Mouse (Mus musculus) MEL (cell line): ENCODE measurements around the gene Igdcc3. TPM values are rescaled to one million over a fixed set of nuclear protein-coding genes. Genes with fewer than 3 reads are reported as not detected.

Experiments
- DNase-seq: peaks from one replicate; pipeline ENCODE4 v3.0.0; 2011; ENCODE audit warnings: low read depth, low spot score
- H3K27ac ChIP-seq: 2 replicates; pipeline ENCODE4 v1.5.1; 2012; ENCODE audit warnings: low read depth, mild to moderate bottlenecking, control low read depth, low read length, moderate library complexity; ENCODE audit not compliant: control insufficient read depth
- H3K27me3 ChIP-seq, 2 experiments: fragments of 150-350 bp in 1 of 2; sonication (generic) in 1 of 2; 2 replicates each; pipeline ENCODE4 v1.6.1; 2012; ENCODE audit warnings: low read length in 2 of 2, mild to moderate bottlenecking in 2 of 2, improper control_type of control experiment in 1 of 2, moderate library complexity in 1 of 2; ENCODE audit not compliant: insufficient read depth in 2 of 2, control insufficient read depth in 1 of 2
- H3K36me3 ChIP-seq, 2 experiments: 2 replicates each; pipeline ENCODE4 v1.6.1; 2012 to 2014; ENCODE audit warnings: low read length in 2 of 2, improper control_type of control experiment in 1 of 2, inconsistent platforms in 1 of 2, mild to moderate bottlenecking in 1 of 2; ENCODE audit not compliant: insufficient read depth in 2 of 2, control insufficient read depth in 1 of 2
- H3K4me1 ChIP-seq, 2 experiments: fragments of 150-350 bp in 1 of 2; sonication (generic) in 1 of 2; 2 replicates each; pipeline ENCODE4 v1.6.1; 2012; ENCODE audit warnings: low read length in 2 of 2, improper control_type of control experiment in 1 of 2, mild to moderate bottlenecking in 1 of 2; ENCODE audit not compliant: insufficient read depth in 2 of 2, control insufficient read depth in 1 of 2
- H3K4me3 ChIP-seq, 2 experiments: fragments of 150-350 bp in 1 of 2; sonication (generic) in 1 of 2; 2 replicates each; pipeline ENCODE4 v1.5.1; 2012; ENCODE audit warnings: low read depth in 2 of 2, low read length in 2 of 2, mild to moderate bottlenecking in 2 of 2, moderate library complexity in 2 of 2, control low read depth in 1 of 2, improper control_type of control experiment in 1 of 2; ENCODE audit not compliant: control insufficient read depth in 1 of 2, insufficient read depth in 1 of 2
- H3K79me2 ChIP-seq: 2 replicates; pipeline ENCODE4 v1.6.1; 2012; ENCODE audit warnings: mild to moderate bottlenecking, low read length, moderate library complexity; ENCODE audit not compliant: control insufficient read depth, poor library complexity, insufficient read depth
- H3K9ac ChIP-seq: 2 replicates; pipeline ENCODE4 v1.6.1; 2012; ENCODE audit warnings: low read depth, mild to moderate bottlenecking, control low read depth, low read length, moderate library complexity; ENCODE audit not compliant: control insufficient read depth, poor library complexity, severe bottlenecking
- H3K9me3 ChIP-seq: fragments of 150-350 bp; sonication (generic); replicated peaks from 2 replicates; pipeline ENCODE4 v1.6.1; 2012; ENCODE audit warnings: mild to moderate bottlenecking, low read length, improper control_type of control experiment, moderate library complexity; ENCODE audit not compliant: insufficient read depth
- BHLHE40 ChIP-seq: IDR thresholded peaks from 2 replicates; pipeline ENCODE4 v1.6.1; 2012; ENCODE audit warnings: low read depth, mild to moderate bottlenecking, inconsistent platforms, low read length, improper control_type of control experiment, borderline replicate concordance
- CHD2 ChIP-seq: IDR thresholded peaks from 2 replicates; pipeline ENCODE4 v1.6.1; 2011; ENCODE audit warnings: low read length, improper control_type of control experiment
- CTCF ChIP-seq, 3 experiments: IDR thresholded peaks in 2 of 3; conservative IDR thresholded peaks in 1 of 3; 2 replicates each; pipeline ENCODE4 v1.5.1; 2011 to 2012; ENCODE audit warnings: low read length in 3 of 3, low read depth in 2 of 3, mild to moderate bottlenecking in 2 of 3, improper control_type of control experiment in 1 of 3, inconsistent platforms in 1 of 3, mixed read lengths in 1 of 3, moderate library complexity in 1 of 3; ENCODE audit not compliant: control insufficient read depth in 1 of 3, insufficient read depth in 1 of 3, poor library complexity in 1 of 3, severe bottlenecking in 1 of 3
- ELF1 ChIP-seq: IDR thresholded peaks from 2 replicates; pipeline ENCODE4 v1.6.1; 2014; ENCODE audit warnings: low read depth, mild to moderate bottlenecking, inconsistent platforms, low read length, improper control_type of control experiment, moderate library complexity
- EP300 ChIP-seq, 2 experiments: IDR thresholded peaks; 2 replicates each; pipeline ENCODE4 v1.6.1; 2011; ENCODE audit warnings: improper control_type of control experiment in 2 of 2, low read length in 2 of 2, low read depth in 1 of 2, mild to moderate bottlenecking in 1 of 2
- GABPA ChIP-seq: IDR thresholded peaks from 2 replicates; pipeline ENCODE4 v1.6.1; 2012; ENCODE audit warnings: low read depth, mild to moderate bottlenecking, inconsistent platforms, low read length, improper control_type of control experiment, moderate library complexity
- HCFC1 ChIP-seq: IDR thresholded peaks from 2 replicates; pipeline ENCODE4 v1.6.1; 2012; ENCODE audit warnings: low read depth, mild to moderate bottlenecking, inconsistent platforms, low read length, improper control_type of control experiment, moderate library complexity
- MAFK ChIP-seq: IDR thresholded peaks from 2 replicates; pipeline ENCODE4 v1.6.1; 2011; ENCODE audit warnings: low read depth, mild to moderate bottlenecking, low read length, improper control_type of control experiment, borderline replicate concordance
- MEF2A ChIP-seq: IDR thresholded peaks from 2 replicates; pipeline ENCODE4 v1.6.1; 2014; ENCODE audit warnings: low read depth, mild to moderate bottlenecking, inconsistent platforms, low read length, improper control_type of control experiment; ENCODE audit not compliant: poor library complexity, insufficient replicate concordance, severe bottlenecking; ENCODE audit errors: extremely low read depth
- MYC ChIP-seq: IDR thresholded peaks from 2 replicates; pipeline ENCODE4 v1.6.1; 2011; ENCODE audit warnings: low read depth, mild to moderate bottlenecking, low read length, improper control_type of control experiment, moderate library complexity
- NRF1 ChIP-seq: IDR thresholded peaks from 2 replicates; pipeline ENCODE4 v1.6.1; 2014; ENCODE audit warnings: low read depth, mild to moderate bottlenecking, inconsistent platforms, low read length, improper control_type of control experiment, moderate library complexity; ENCODE audit not compliant: poor library complexity, insufficient read depth, severe bottlenecking
- POLR2A ChIP-seq, 2 experiments: IDR thresholded peaks; 2 replicates each; pipeline ENCODE4 v1.6.1; 2011 to 2012; ENCODE audit warnings: low read length in 2 of 2, mild to moderate bottlenecking in 2 of 2, control low read depth in 1 of 2, improper control_type of control experiment in 1 of 2, low read depth in 1 of 2, moderate library complexity in 1 of 2; ENCODE audit not compliant: control insufficient read depth in 1 of 2, insufficient read depth in 1 of 2, poor library complexity in 1 of 2
- POLR2AphosphoS2 ChIP-seq: IDR thresholded peaks from 2 replicates; pipeline ENCODE4 v1.6.1; 2011; ENCODE audit warnings: low read length, improper control_type of control experiment
- POLR2AphosphoS5 ChIP-seq: IDR thresholded peaks from 2 replicates; pipeline ENCODE4 v1.6.1; 2012; ENCODE audit warnings: low read depth, borderline replicate concordance, mild to moderate bottlenecking, inconsistent platforms, low read length, moderate library complexity, mixed read lengths
- RAD21 ChIP-seq: IDR thresholded peaks from 2 replicates; pipeline ENCODE4 v1.6.1; 2011; ENCODE audit warnings: mild to moderate bottlenecking, low read depth, low read length, improper control_type of control experiment
- RCOR1 ChIP-seq: IDR thresholded peaks from 2 replicates; pipeline ENCODE4 v1.6.1; 2012; ENCODE audit warnings: low read depth, mild to moderate bottlenecking, inconsistent platforms, low read length, improper control_type of control experiment
- TCF12 ChIP-seq: IDR thresholded peaks from 2 replicates; pipeline ENCODE4 v1.6.1; 2014; ENCODE audit warnings: low read depth, mild to moderate bottlenecking, inconsistent platforms, low read length, improper control_type of control experiment, moderate library complexity
- UBTF ChIP-seq: IDR thresholded peaks from 2 replicates; pipeline ENCODE4 v1.6.1; 2012; ENCODE audit warnings: low read depth, mild to moderate bottlenecking, inconsistent platforms, low read length, improper control_type of control experiment, moderate library complexity, borderline replicate concordance; ENCODE audit not compliant: insufficient read depth
- USF2 ChIP-seq, 2 experiments: IDR thresholded peaks; 2 replicates each; pipeline ENCODE4 v1.6.1; 2011 to 2012; ENCODE audit warnings: improper control_type of control experiment in 2 of 2, low read length in 2 of 2, borderline replicate concordance in 1 of 2, inconsistent platforms in 1 of 2, low read depth in 1 of 2, mild to moderate bottlenecking in 1 of 2; ENCODE audit not compliant: insufficient read depth in 1 of 2
- ZC3H11A ChIP-seq: IDR thresholded peaks from 2 replicates; pipeline ENCODE4 v1.6.1; 2012; ENCODE audit warnings: low read depth, mild to moderate bottlenecking, inconsistent platforms, low read length, improper control_type of control experiment
- ZNF384 ChIP-seq: IDR thresholded peaks from 2 replicates; pipeline ENCODE4 v1.6.1; 2012; ENCODE audit warnings: low read depth, mild to moderate bottlenecking, inconsistent platforms, low read length, improper control_type of control experiment
- polyA plus RNA-seq, 2 experiments: library from polyadenylated mRNA; stranded (reverse) in 1 of 2; unstranded in 1 of 2; fragments of >175 nt in 1 of 2; fragments of >200 nt in 1 of 2; gene quantifications; 2 replicates each; pipeline versions ENCODE4 v1.2.1 to v1.2.4; 2012; ENCODE audit warnings: low replicate concordance in 2 of 2, low read depth in 1 of 2; ENCODE audit not compliant: insufficient read length in 2 of 2, insufficient read depth in 1 of 2, missing spikeins in 1 of 2
- total RNA-seq: library from RNA; depleted of rRNA; stranded (reverse); fragments of 300-350 nt; gene quantifications from 2 replicates; pipeline ENCODE4 v1.2.3, GENCODE M21; 2012

Gene Igdcc3
- total and polyA plus RNA-seq, 3 experiments = not detected

GRCm38 (mm10) chr9:65113694-65114093 lies 27.3 kb upstream of the Igdcc3 start:
- no peak for TF ChIP-seq RCOR1
- TF ChIP-seq TCF12 = no peak
- TF ChIP-seq POLR2AphosphoS5 = no peak
- no peak for TF ChIP-seq ZC3H11A
- TF ChIP-seq MYC = no peak
- TF ChIP-seq POLR2A (IDR thresholded peaks at IDR 0.05; ENCODE audit: control insufficient read depth in 1 of 2, insufficient read depth in 1 of 2, low read depth in 1 of 2, low read length in 2 of 2, poor library complexity in 1 of 2) = no peak
- TF ChIP-seq MEF2A = no peak
- no peak for TF ChIP-seq CTCF (IDR thresholded peaks at IDR 0.05 in 2 of 3, conservative IDR thresholded peaks at IDR 0.05 in 1 of 3; ENCODE audit: control insufficient read depth in 1 of 3, insufficient read depth in 1 of 3, low read depth in 2 of 3, low read length in 3 of 3, poor library complexity in 1 of 3, severe bottlenecking in 1 of 3)
- TF ChIP-seq MAFK = no peak
- no peak for TF ChIP-seq USF2 (IDR thresholded peaks at IDR 0.05; ENCODE audit: borderline replicate concordance in 1 of 2, insufficient read depth in 1 of 2, low read depth in 1 of 2, low read length in 2 of 2)
- no peak for TF ChIP-seq ELF1
- TF ChIP-seq BHLHE40 = no peak
- TF ChIP-seq UBTF = no peak
- TF ChIP-seq ZNF384 = no peak
- no peak for TF ChIP-seq CHD2
- TF ChIP-seq NRF1 = no peak
- no peak for TF ChIP-seq RAD21
- no peak for TF ChIP-seq POLR2AphosphoS2
- TF ChIP-seq GABPA = no peak
- TF ChIP-seq HCFC1 = no peak

GRCm38 (mm10) chr9:65115891-65116290 lies 25.1 kb upstream of the Igdcc3 start:
- H3K9ac ChIP-seq = no peak overlapping the region
- no peaks in the 10 kb centered on the region for H3K79me2 ChIP-seq
- H3K36me3 ChIP-seq = no peaks in the 10 kb centered on the region
- no peak overlapping the region for H3K27ac ChIP-seq
- TF ChIP-seq EP300 (IDR thresholded peaks at IDR 0.05; ENCODE audit: low read depth in 1 of 2, low read length in 2 of 2) = no peak
- no peak for TF ChIP-seq GABPA
- no peak for TF ChIP-seq MEF2A
- no peak for TF ChIP-seq BHLHE40
- no peaks in the 10 kb centered on the region for H3K4me1 ChIP-seq
- H3K9me3 ChIP-seq = no peaks in the 10 kb centered on the region
- H3K4me3 ChIP-seq = no peak overlapping the region
- no peak for DNase-seq
- H3K27me3 ChIP-seq = peaks cover 22 to 26% of the 10 kb centered on the region in 2 experiments

More at GRCm38 (mm10) chr9:65113694-65114093, 27.3 kb upstream of the Igdcc3 start:
- Histone ChIP-seq H3K27me3 (peaks cover 22 to 28% of the 10 kb centered on the region in 2 experiments), H3K4me1 (no peaks in the 10 kb centered on the region), H3K36me3 (no peaks in the 10 kb centered on the region), H3K79me2 (no peaks in the 10 kb centered on the region), H3K9ac (no peak overlapping the region), H3K27ac (no peak overlapping the region), H3K9me3 (no peaks in the 10 kb centered on the region), H3K4me3 (no peak overlapping the region)
- no peak for DNase-seq
